9 mouse cellular contexts compared by ENCODE assay signal in the genomic region with DNA sequence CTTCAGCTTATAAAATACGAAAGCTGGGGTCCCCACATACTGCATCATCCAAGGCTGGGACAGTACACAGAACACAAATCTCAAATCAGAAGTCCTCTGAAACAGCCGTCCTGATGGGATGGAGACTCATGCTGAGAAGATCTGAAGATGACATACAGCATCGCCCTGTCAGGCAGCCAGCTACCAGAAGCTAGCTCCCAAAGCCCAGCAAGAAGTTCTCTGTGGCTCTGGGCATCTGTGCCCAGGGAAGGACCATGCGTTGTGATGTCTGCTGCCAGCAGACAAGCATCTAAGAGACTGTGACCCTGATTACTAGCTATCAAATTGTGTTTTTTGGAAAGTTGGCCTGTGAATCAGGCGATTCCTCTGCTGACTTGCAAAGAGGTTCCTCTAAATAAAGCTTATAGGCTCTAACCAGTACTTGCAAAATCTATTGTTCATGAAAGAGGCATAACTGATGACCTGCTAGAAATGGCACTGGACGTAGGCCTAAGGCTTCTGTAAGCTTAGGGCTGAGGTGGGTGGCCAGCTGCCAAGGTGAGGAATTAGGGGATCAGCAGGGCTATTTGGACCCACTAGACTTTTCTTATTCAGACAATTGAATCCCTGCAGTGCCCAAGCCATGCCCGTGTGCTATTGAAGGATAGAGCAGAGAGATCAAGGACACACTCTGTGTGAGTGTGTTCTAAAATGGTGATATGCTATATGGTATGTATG.
DNase-seq lines count a peak whose midpoint lies in the region; ATAC-seq and TF ChIP-seq lines count a peak whose summit lies in the region.
"Had no signal": no experiment of that assay in that cellular context is flagged by ENCODE, and none has a peak within 500 bp of the region (broad histone marks: within the 10 kb centered on the region; RNA-seq: fewer than 3 reads in every experiment).

No protein-coding gene starts in this region.

- WGBS in heart, embryonic 12.5 days = 68% methylated on average over 7 of the region's 7 CpGs
- 49% methylated on average over 7 of the region's 7 CpGs for WGBS in hindbrain, embryonic 10.5 days
- WGBS in midbrain, embryonic 14.5 days = 26% methylated on average over 7 of the region's 7 CpGs

- H3K4me2 ChIP-seq in heart, embryonic 12.5 days = peak overlapping the region; percentile 58
- H3K4me2 ChIP-seq in midbrain, embryonic 14.5 days (ENCODE audit: low read length) = peak overlapping the region; percentile 50
- H3K4me2 ChIP-seq: liver, embryonic 15.5 days had no signal

- TF ChIP-seq CTCF in cortical plate, adult 2 months (IDR thresholded peaks at IDR 0.05; ENCODE audit: extremely low read depth, insufficient read depth, low read length) = no peak

- DNase-seq in heart, adult 18-20 months = no peak
- DNase-seq in hindbrain, embryonic 10.5 days (ENCODE audit: low spot score) = no peak
- DNase-seq in midbrain, embryonic 14.5 days = no peak
- DNase-seq in urinary bladder, postnatal 36 days (ENCODE audit: low spot score in 2 of 2) = no peak
- no peak for DNase-seq in ovary, postnatal 14 days (ENCODE audit: low spot score)
- DNase-seq in layer of hippocampus, adult 18-20 months (ENCODE audit: low spot score in 2 of 2) = no peak

- peaks cover 48% of the 10 kb centered on the region for H3K4me1 ChIP-seq in heart, embryonic 12.5 days (replicated peaks)
- peaks cover 9% of the 10 kb centered on the region for H3K4me1 ChIP-seq in cortical plate, adult 2 months (ENCODE audit: control insufficient read depth, insufficient read depth, low read length)
- H3K4me1 ChIP-seq in hindbrain, embryonic 10.5 days (replicated peaks) = peaks cover 83% of the 10 kb centered on the region
- peaks cover 51% of the 10 kb centered on the region for H3K4me1 ChIP-seq in midbrain, embryonic 14.5 days (ENCODE audit: control insufficient read depth, insufficient read depth, low read length)

- no peak overlapping the region for H3K4me3 ChIP-seq in heart, embryonic 12.5 days
- H3K4me3 ChIP-seq in cortical plate, adult 2 months (ENCODE audit: insufficient read depth, low read length) = no peak overlapping the region; the same call in 1 of the 2 replicates
- peak overlapping the region; percentile 43 for H3K4me3 ChIP-seq in hindbrain, embryonic 10.5 days
- peak overlapping the region; percentile 19; the same call in 1 of the 2 replicates for H3K4me3 ChIP-seq in midbrain, embryonic 14.5 days (replicated peaks; ENCODE audit: low read depth, low read length)
- H3K4me3 ChIP-seq: liver, embryonic 15.5 days had no signal

- H3K27ac ChIP-seq in heart, embryonic 12.5 days (ENCODE audit: poor library complexity, severe bottlenecking) = peak overlapping the region; percentile 84
- H3K27ac ChIP-seq in cortical plate, adult 2 months (ENCODE audit: insufficient read depth, low read length) = 0 out of 2 replicates have a peak overlapping the region, but pooled peaks have one; percentile 33
- H3K27ac ChIP-seq in hindbrain, embryonic 10.5 days = peak overlapping the region; percentile 93
- peak overlapping the region; percentile 98 for H3K27ac ChIP-seq in midbrain, embryonic 14.5 days (replicated peaks; ENCODE audit: low read depth, low read length)
- H3K27ac ChIP-seq: liver, embryonic 15.5 days had no signal

- TF ChIP-seq POLR2A in cortical plate, adult 2 months (IDR thresholded peaks at IDR 0.05; ENCODE audit: extremely low read depth, insufficient read depth, low read length) = no peak

- H3K36me3 ChIP-seq in heart, embryonic 12.5 days = no peaks in the 10 kb centered on the region
- no peaks in the 10 kb centered on the region for H3K36me3 ChIP-seq in hindbrain, embryonic 10.5 days
- H3K36me3 ChIP-seq in midbrain, embryonic 14.5 days (ENCODE audit: control insufficient read depth, insufficient read depth, low read length) = no peaks in the 10 kb centered on the region
- H3K36me3 ChIP-seq: liver, embryonic 15.5 days had no signal

- peak overlapping the region; percentile 32; the same call in 1 of the 2 replicates for H3K9ac ChIP-seq in heart, embryonic 12.5 days
- H3K9ac ChIP-seq in midbrain, embryonic 14.5 days (replicated peaks; ENCODE audit: low read length) = peak overlapping the region; percentile 45
- H3K9ac ChIP-seq: liver, embryonic 15.5 days had no signal

- no peak for ATAC-seq in heart, embryonic 12.5 days (ENCODE audit: insufficient number of reproducible peaks, low FRiP score)
- no peak; the same call in 1 of the 2 replicates for ATAC-seq in midbrain, embryonic 14.5 days (ENCODE audit: low FRiP score, low TSS enrichment)

- H3K27me3 ChIP-seq in heart, embryonic 12.5 days (replicated peaks) = peaks cover under 1% of the 10 kb centered on the region
- peaks cover 2% of the 10 kb centered on the region for H3K27me3 ChIP-seq in hindbrain, embryonic 10.5 days (ENCODE audit: insufficient read depth, poor library complexity, severe bottlenecking)
- no peaks in the 10 kb centered on the region for H3K27me3 ChIP-seq in midbrain, embryonic 14.5 days (ENCODE audit: control insufficient read depth, insufficient read depth, low read length)

- no peaks in the 10 kb centered on the region for H3K9me3 ChIP-seq in heart, embryonic 12.5 days (replicated peaks)
- H3K9me3 ChIP-seq in hindbrain, embryonic 10.5 days = no peaks in the 10 kb centered on the region
- no peaks in the 10 kb centered on the region for H3K9me3 ChIP-seq in midbrain, embryonic 14.5 days (ENCODE audit: control insufficient read depth, low read length)
- H3K9me3 ChIP-seq: liver, embryonic 15.5 days had no signal

Comparison
In these comparisons a context has a peak if more than half of its experiments do, and no peak if none do; other contexts are left out.
1. H3K27ac ChIP-seq: peak in every context shown above with its lines; median percentile 98 in midbrain, embryonic 14.5 days; 93 in hindbrain, embryonic 10.5 days; 84 in heart, embryonic 12.5 days; 33 in cortical plate, adult 2 months.
2. H3K4me3 ChIP-seq: peak in hindbrain, embryonic 10.5 days (single experiment) and midbrain, embryonic 14.5 days (single experiment); none in heart, embryonic 12.5 days (single experiment) and cortical plate, adult 2 months (single experiment).